Mouse (Mus musculus): ENCODE data around the gene Rptor. TPM values are rescaled to one million over a fixed set of nuclear protein-coding genes. Genes with fewer than 3 reads are reported as not detected.

Gene Rptor
- polyA plus RNA-seq, 1 experiment from 2014 or later, result 12.7 TPM

DNA sequence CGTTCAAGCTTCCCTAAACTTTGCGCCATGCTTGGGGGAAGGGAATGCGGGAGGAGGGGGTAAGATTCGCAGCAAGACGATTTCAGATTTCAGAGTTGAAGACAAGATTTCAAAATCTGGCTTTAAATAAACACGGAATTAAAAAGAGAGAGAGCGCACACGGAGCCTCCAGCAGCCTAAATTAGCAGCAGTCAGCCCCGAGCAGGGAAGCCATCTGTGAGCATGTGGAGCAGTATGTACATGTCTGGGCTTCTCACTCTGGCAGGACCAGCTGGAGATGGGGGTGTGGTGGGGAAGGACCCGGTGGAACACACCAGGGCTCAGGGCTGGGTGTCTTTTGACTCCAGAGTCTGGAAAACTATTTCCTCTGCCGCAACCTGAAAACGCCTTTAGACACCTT is 334.5 kb downstream of the Rptor start:
- 31% methylated on average over 12 of the region's 12 CpGs for WGBS
- Histone ChIP-seq H3K27ac (ENCODE audit: low read length) (peak overlapping the region; percentile 78), H3K27me3 (ENCODE audit: control insufficient read depth, insufficient read depth, low read length) (no peaks in the 10 kb centered on the region), H3K4me3 (ENCODE audit: low read depth, low read length) (no peak overlapping the region), H3K4me1 (ENCODE audit: control insufficient read depth, insufficient read depth, low read length) (peaks cover 59% of the 10 kb centered on the region), H3K9ac (replicated peaks; ENCODE audit: low read depth, low read length) (peak overlapping the region; percentile 6; the same call in 1 of the 2 replicates), H3K36me3 (ENCODE audit: control insufficient read depth, insufficient read depth, low read length) (no peaks in the 10 kb centered on the region), H3K4me2 (replicated peaks; ENCODE audit: low read depth, low read length) (peak overlapping the region; percentile 20; the same call in 1 of the 2 replicates), H3K9me3 (ENCODE audit: control insufficient read depth, low read depth, low read length) (no peaks in the 10 kb centered on the region)
- ATAC-seq (ENCODE audit: insufficient number of reproducible peaks, insufficient read depth, low FRiP score, low read depth), result no peak

DNA sequence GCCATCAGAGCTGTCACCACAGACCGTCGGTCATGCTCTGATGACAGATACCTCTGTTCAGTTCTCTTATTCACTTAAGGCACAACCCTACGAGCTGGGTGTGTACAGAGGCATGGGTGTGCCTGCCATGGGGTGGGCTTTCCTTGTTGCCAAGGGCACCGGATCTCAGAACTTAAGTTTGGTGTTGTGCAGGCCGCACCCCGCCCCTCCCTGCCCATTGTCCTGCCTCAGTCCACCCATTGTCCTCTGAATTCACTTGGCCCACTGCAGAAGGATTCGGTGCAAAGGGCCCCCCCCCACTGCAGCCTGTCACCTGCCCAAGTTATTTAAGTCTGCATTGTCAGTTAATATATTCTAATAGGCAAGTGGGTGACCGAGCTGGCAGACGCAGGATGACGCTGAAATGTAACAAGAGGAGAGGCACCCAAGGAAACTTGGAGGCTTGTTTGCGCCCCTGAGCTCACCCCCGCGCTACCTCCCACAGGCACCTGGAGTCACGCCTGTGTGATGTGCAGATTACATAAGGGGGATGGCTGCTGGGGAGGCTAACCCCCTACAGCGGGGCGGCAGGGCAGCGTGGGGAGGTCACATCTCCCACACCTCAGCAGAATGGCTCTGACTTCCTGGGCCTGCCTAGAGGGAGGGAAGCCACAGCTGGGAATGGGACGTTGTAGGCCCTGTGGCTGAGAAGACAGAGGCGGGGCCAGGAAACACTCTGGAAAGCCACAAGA is 335.2 kb downstream of the Rptor start:
- 54% methylated on average over 19 of the region's 19 CpGs for WGBS
- peak overlapping the region; percentile 20; the same call in 1 of the 2 replicates for H3K4me2 ChIP-seq (replicated peaks; ENCODE audit: low read depth, low read length)
- H3K27ac ChIP-seq (ENCODE audit: low read length), result peak overlapping the region; percentile 78
- no peak for ATAC-seq (ENCODE audit: insufficient number of reproducible peaks, insufficient read depth, low FRiP score, low read depth)
- 0 out of 2 replicates have a peak overlapping the region, but pooled peaks have one; percentile 6 for H3K9ac ChIP-seq (replicated peaks; ENCODE audit: low read depth, low read length)
- H3K4me1 ChIP-seq (ENCODE audit: control insufficient read depth, insufficient read depth, low read length), result peaks cover 59% of the 10 kb centered on the region
- H3K9me3 ChIP-seq (ENCODE audit: control insufficient read depth, low read depth, low read length), result no peaks in the 10 kb centered on the region
- H3K27me3 ChIP-seq (ENCODE audit: control insufficient read depth, insufficient read depth, low read length), result no peaks in the 10 kb centered on the region
- H3K4me3 ChIP-seq (ENCODE audit: low read depth, low read length), result no peak overlapping the region
- H3K36me3 ChIP-seq (ENCODE audit: control insufficient read depth, insufficient read depth, low read length), result no peaks in the 10 kb centered on the region

DNA sequence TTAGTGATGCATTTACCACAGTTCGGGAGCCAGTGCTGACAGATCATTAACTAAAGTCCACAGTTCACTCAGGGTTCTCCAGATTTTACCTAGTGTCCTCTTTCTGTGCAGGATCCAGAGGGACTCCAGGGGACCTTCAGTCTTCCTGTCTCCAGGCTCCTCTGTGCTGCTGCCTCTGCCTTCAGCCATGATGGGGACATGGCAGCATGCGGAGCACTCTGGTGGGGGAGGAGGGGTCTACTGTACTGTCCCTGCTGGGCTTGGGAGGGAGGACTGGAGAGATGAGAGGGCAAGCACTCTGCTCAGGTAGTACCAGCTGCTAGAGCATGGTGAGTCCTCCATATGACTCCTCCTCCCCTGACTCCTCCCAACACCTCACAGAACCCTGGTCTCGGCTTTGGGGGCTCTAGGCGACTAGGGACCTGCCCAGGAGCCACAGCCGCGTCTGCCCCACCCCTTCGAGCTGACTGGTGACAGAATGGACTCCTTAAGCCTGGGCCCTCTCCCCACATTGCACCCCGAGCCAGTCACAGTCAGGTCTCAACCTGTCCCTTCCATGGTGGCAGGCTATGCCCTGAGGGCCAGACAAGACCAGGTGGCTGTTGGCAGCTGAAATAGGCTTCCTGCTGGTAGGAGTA is 336.5 kb downstream of the Rptor start:
- Histone ChIP-seq H3K4me2 (replicated peaks; ENCODE audit: low read depth, low read length) (peak overlapping the region; percentile 14; the same call in 1 of the 2 replicates), H3K36me3 (ENCODE audit: control insufficient read depth, insufficient read depth, low read length) (no peaks in the 10 kb centered on the region), H3K4me1 (ENCODE audit: control insufficient read depth, insufficient read depth, low read length) (peaks cover 65% of the 10 kb centered on the region), H3K27me3 (ENCODE audit: control insufficient read depth, insufficient read depth, low read length) (no peaks in the 10 kb centered on the region), H3K9ac (replicated peaks; ENCODE audit: low read depth, low read length) (no peak overlapping the region), H3K4me3 (ENCODE audit: low read depth, low read length) (no peak overlapping the region), H3K27ac (ENCODE audit: low read length) (peak overlapping the region; percentile 78; the same call in 1 of the 2 replicates), H3K9me3 (ENCODE audit: control insufficient read depth, low read depth, low read length) (no peaks in the 10 kb centered on the region)
- 51% methylated on average over 8 of the region's 8 CpGs for WGBS
- no peak for ATAC-seq (ENCODE audit: insufficient number of reproducible peaks, insufficient read depth, low FRiP score, low read depth)

DNA sequence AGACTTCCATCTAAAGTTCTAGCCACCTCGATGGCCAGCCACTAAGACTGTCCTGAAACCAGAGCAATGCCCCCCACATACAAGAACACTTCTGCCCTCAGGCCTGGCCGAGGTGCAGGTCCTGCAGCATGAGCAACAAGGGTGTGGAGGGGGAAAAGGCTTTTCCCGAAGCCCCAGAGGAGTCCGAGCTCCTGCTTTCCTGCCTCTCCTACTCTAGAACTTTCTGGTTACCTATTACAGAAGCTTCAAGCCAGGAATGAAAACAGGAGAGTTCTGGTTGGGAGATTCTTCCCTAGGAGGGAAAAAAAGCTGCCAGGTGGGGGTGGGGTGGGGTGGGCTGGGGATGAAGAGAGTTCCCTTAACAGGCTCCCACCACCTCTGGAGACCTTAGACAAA is 337.0 kb downstream of the Rptor start:
- no peak for ATAC-seq (ENCODE audit: insufficient number of reproducible peaks, insufficient read depth, low FRiP score, low read depth)
- 67% methylated on average over 4 of the region's 4 CpGs for WGBS
- Histone ChIP-seq H3K4me2 (replicated peaks; ENCODE audit: low read depth, low read length) (no peak overlapping the region), H3K36me3 (ENCODE audit: control insufficient read depth, insufficient read depth, low read length) (no peaks in the 10 kb centered on the region), H3K4me3 (ENCODE audit: low read depth, low read length) (no peak overlapping the region), H3K27me3 (ENCODE audit: control insufficient read depth, insufficient read depth, low read length) (no peaks in the 10 kb centered on the region), H3K4me1 (ENCODE audit: control insufficient read depth, insufficient read depth, low read length) (peaks cover 68% of the 10 kb centered on the region), H3K9me3 (ENCODE audit: control insufficient read depth, low read depth, low read length) (no peaks in the 10 kb centered on the region), H3K27ac (ENCODE audit: low read length) (peak overlapping the region; percentile 58; the same call in 1 of the 2 replicates), H3K9ac (replicated peaks; ENCODE audit: low read depth, low read length) (no peak overlapping the region)

DNA sequence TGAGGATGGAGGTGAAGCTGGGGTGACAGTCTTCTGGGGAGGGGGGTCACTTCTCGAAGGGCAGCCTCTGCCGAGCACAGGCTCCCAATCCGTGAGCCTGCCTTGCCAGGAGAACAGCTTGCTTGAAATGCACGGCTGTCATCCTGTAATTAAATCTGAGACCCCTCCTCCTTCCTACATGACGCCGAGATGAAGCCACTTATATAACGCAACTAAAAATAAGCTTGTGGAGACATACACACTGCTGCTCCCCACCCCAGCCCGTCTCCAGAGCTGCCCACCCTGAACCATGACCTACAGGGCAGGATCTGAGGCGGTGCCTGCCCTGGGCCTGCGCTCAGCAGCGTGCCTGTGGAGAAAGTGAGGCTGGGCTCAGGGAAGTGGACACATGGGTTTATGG is 337.4 kb downstream of the Rptor start:
- H3K27ac ChIP-seq (ENCODE audit: low read length), result no peak overlapping the region; the same call in 1 of the 2 replicates

DNA sequence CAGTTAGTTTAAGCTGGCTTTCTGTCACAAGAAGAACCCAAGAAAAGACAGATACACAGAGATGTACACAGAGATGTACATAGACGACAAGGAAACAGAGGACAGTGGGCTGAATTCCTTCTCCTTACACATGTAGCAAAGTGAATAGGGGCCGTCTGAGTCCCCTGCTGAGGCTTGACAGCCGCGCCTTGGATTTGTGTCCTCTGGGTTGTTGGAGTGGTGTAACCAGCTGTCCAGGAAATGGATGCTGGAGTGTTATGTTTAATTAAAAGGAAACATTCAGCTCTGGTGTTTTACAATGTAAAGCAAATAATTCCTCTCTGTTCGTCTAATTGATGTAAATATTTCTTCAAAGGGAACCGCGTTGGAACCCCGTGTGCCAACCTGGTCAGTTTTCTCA is 339.1 kb downstream of the Rptor start:
- 0 out of 2 replicates have a peak overlapping the region, but pooled peaks have one; percentile 11 for H3K9ac ChIP-seq (replicated peaks; ENCODE audit: low read depth, low read length)
- H3K36me3 ChIP-seq (ENCODE audit: control insufficient read depth, insufficient read depth, low read length), result no peaks in the 10 kb centered on the region
- H3K27ac ChIP-seq (ENCODE audit: low read length), result no peak overlapping the region; the same call in 1 of the 2 replicates
- no peaks in the 10 kb centered on the region for H3K9me3 ChIP-seq (ENCODE audit: control insufficient read depth, low read depth, low read length)
- WGBS, result 5% methylated on average over 8 of the region's 8 CpGs
- peak overlapping the region; percentile 35 for H3K4me2 ChIP-seq (replicated peaks; ENCODE audit: low read depth, low read length)
- ATAC-seq (ENCODE audit: insufficient number of reproducible peaks, insufficient read depth, low FRiP score, low read depth), result no peak
- no peaks in the 10 kb centered on the region for H3K27me3 ChIP-seq (ENCODE audit: control insufficient read depth, insufficient read depth, low read length)
- peak overlapping the region; percentile 76 for H3K4me3 ChIP-seq (ENCODE audit: low read depth, low read length)
- peaks cover 64% of the 10 kb centered on the region for H3K4me1 ChIP-seq (ENCODE audit: control insufficient read depth, insufficient read depth, low read length)

More for the DNA sequence above, 337.4 kb downstream of the Rptor start:
- no peak overlapping the region for H3K4me3 ChIP-seq (ENCODE audit: low read depth, low read length)
- H3K4me1 ChIP-seq (ENCODE audit: control insufficient read depth, insufficient read depth, low read length), result peaks cover 71% of the 10 kb centered on the region
- H3K4me2 ChIP-seq (replicated peaks; ENCODE audit: low read depth, low read length), result no peak overlapping the region
- no peaks in the 10 kb centered on the region for H3K27me3 ChIP-seq (ENCODE audit: control insufficient read depth, insufficient read depth, low read length)
- H3K9ac ChIP-seq (replicated peaks; ENCODE audit: low read depth, low read length), result no peak overlapping the region
- 57% methylated on average over 11 of the region's 11 CpGs for WGBS
- no peak for ATAC-seq (ENCODE audit: insufficient number of reproducible peaks, insufficient read depth, low FRiP score, low read depth)
- H3K36me3 ChIP-seq (ENCODE audit: control insufficient read depth, insufficient read depth, low read length), result no peaks in the 10 kb centered on the region
- no peaks in the 10 kb centered on the region for H3K9me3 ChIP-seq (ENCODE audit: control insufficient read depth, low read depth, low read length)

DNA sequence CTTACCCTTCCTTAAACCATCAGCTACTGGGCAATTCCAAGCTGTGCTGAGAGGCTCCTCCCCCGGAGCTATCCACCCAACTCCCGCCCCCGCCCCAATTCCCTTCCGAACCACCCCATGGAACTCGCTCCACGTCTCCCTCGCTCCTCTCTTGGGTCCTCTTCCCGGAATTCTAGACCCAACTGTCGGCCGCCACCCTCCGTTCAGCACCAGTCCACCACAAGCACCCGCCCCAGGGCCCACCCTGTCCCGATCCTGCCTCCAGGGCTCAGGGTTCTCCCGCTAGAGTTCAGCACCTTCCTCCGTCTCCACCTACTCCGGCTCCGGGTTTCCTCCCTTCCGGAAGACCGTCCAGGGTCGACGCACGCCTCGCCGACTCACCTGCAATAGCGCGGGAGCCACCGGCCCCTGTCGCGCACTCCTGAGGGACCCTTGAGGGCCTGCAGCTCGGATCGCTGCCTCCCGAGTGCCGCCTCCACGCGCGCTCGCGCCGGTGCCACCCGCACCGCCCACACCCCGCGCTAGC is 339.6 kb downstream of the Rptor start:
- peak; percentile 59 for ATAC-seq (ENCODE audit: insufficient number of reproducible peaks, insufficient read depth, low FRiP score, low read depth)
- Histone ChIP-seq H3K27ac (ENCODE audit: low read length) (peak overlapping the region; percentile 80; the same call in 1 of the 2 replicates), H3K4me1 (ENCODE audit: control insufficient read depth, insufficient read depth, low read length) (peaks cover 59% of the 10 kb centered on the region), H3K4me3 (ENCODE audit: low read depth, low read length) (peak overlapping the region; percentile 76), H3K9me3 (ENCODE audit: control insufficient read depth, low read depth, low read length) (no peaks in the 10 kb centered on the region), H3K4me2 (replicated peaks; ENCODE audit: low read depth, low read length) (peak overlapping the region; percentile 35), H3K9ac (replicated peaks; ENCODE audit: low read depth, low read length) (peak overlapping the region; percentile 23), H3K36me3 (ENCODE audit: control insufficient read depth, insufficient read depth, low read length) (no peaks in the 10 kb centered on the region), H3K27me3 (ENCODE audit: control insufficient read depth, insufficient read depth, low read length) (no peaks in the 10 kb centered on the region)
- under 1% methylated on average over 42 of the region's 43 CpGs for WGBS

DNA sequence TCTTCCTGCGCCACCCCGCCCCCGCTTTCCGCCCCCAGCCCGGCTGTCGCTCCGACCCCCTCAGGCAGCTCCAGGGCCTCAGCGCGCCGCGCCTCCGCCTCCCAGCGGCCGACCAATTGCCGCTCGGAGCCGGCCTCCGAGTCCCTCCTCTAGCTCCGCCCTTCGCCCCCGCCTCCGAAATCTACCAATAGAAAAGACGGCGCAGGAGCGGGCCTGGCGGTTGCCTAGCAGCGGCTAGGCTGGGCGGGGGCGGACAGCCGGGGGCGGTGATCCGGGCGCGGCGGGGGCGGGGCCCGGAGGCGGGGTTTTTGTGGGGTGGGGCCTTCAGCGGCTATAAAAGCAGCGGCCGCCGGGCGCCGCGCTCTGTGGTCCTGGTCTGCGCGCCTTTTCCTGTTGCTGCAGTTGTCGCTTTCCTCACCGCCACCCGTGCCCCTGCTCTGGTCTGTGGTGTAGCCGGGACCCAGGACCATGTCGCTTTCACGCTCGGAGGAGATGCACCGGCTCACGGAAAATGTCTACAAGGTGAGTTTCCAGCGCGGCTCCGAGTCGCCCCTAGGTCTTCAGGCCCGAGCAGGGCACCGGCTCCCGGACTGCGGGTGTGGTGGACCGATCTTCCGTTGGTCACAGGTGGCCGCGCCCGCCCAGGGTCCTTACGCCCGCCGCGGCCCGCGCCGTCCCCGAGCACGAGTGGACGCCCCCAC is 340.2 kb downstream of the Rptor start, which contains the start of gene Baiap2:
Gene Baiap2, plus strand, starts transcription at position 37 of the 701 bp plus-strand sequence.
- Histone ChIP-seq H3K9ac (replicated peaks; ENCODE audit: low read depth, low read length) (peak within 1 kb of the TSS; percentile 74), H3K4me3 (ENCODE audit: low read depth, low read length) (peak within 1 kb of the TSS; percentile 76), H3K27ac (ENCODE audit: low read length) (peak within 1 kb of the TSS; percentile 80; the same call in 1 of the 2 replicates), H3K9me3 (ENCODE audit: control insufficient read depth, low read depth, low read length) (no peaks in the 10 kb centered on the region), H3K4me2 (replicated peaks; ENCODE audit: low read depth, low read length) (peak within 1 kb of the TSS; percentile 99), H3K36me3 (ENCODE audit: control insufficient read depth, insufficient read depth, low read length) (no peaks in the 10 kb centered on the region), H3K4me1 (ENCODE audit: control insufficient read depth, insufficient read depth, low read length) (peaks cover 55% of the 10 kb centered on the region), H3K27me3 (ENCODE audit: control insufficient read depth, insufficient read depth, low read length) (no peaks in the 10 kb centered on the region)
- ATAC-seq (ENCODE audit: insufficient number of reproducible peaks, insufficient read depth, low FRiP score, low read depth), result peak; percentile 96
- under 1% methylated on average over 77 of the region's 79 CpGs for WGBS
